Mouse (Mus musculus) olfactory bulb, adult 2 months (tissue): ENCODE results near the gene Lrrc8c.

Experiments used
- CTCF ChIP-seq: fragments of 200-500 bp; IDR thresholded peaks from 2 replicates; pipeline ENCODE4 v1.5.1; 2012; ENCODE audit warnings: low read depth, mild to moderate bottlenecking, low read length, moderate library complexity; ENCODE audit not compliant: insufficient read depth
- POLR2A ChIP-seq: fragments of 200-500 bp; IDR thresholded peaks from 2 replicates; pipeline ENCODE4 v1.6.1; 2012; ENCODE audit warnings: mild to moderate bottlenecking, low read depth, low read length, moderate library complexity; ENCODE audit not compliant: insufficient read depth

GRCm38 (mm10) chr5:105500132-105501121 is 18.8 kb upstream of the Lrrc8c start:
- TF ChIP-seq CTCF (no peak), POLR2A (no peak)
